ENCODE assay signal across 13 mouse cellular contexts in genomic region chr9:117859580-117860045, GRCm38 (mm10).
DNase-seq lines count a peak whose midpoint lies in the region; ATAC-seq and TF ChIP-seq lines count a peak whose summit lies in the region.
"Had no signal": no experiment of that assay in that cellular context is flagged by ENCODE, and none has a peak within 500 bp of the region (broad histone marks: within the 10 kb centered on the region; RNA-seq: fewer than 3 reads in every experiment).

No protein-coding gene starts in this region.

- no peaks in the 10 kb centered on the region for H3K27me3 ChIP-seq in kidney, postnatal 0 days (ENCODE audit: insufficient read depth, low read length)
- no peaks in the 10 kb centered on the region for H3K27me3 ChIP-seq in forebrain, embryonic 16.5 days (replicated peaks; ENCODE audit: control insufficient read depth, insufficient read depth, low read length)
- H3K27me3 ChIP-seq: CH12.LX; embryonic facial prominence, embryonic 13.5 days; hindbrain, embryonic 13.5 days; midbrain, embryonic 12.5 days had no signal

- H3K9me3 ChIP-seq in kidney, postnatal 0 days (replicated peaks; ENCODE audit: low read length): no peaks in the 10 kb centered on the region
- no peaks in the 10 kb centered on the region for H3K9me3 ChIP-seq in forebrain, embryonic 16.5 days (ENCODE audit: control insufficient read depth, low read length)
- H3K9me3 ChIP-seq: hindbrain, embryonic 13.5 days; midbrain, embryonic 12.5 days had no signal

- H3K4me1 ChIP-seq in kidney, postnatal 0 days (replicated peaks; ENCODE audit: insufficient read depth, low read length): no peaks in the 10 kb centered on the region
- no peaks in the 10 kb centered on the region for H3K4me1 ChIP-seq in lung, adult 2 months (ENCODE audit: control insufficient read depth, insufficient read depth, low read length)
- H3K4me1 ChIP-seq in forebrain, embryonic 16.5 days (replicated peaks; ENCODE audit: control insufficient read depth, insufficient read depth, low read length): no peaks in the 10 kb centered on the region
- H3K4me1 ChIP-seq: embryonic facial prominence, embryonic 13.5 days; midbrain, embryonic 12.5 days had no signal

- H3K4me3 ChIP-seq in kidney, postnatal 0 days (replicated peaks; ENCODE audit: low read depth, low read length): no peak overlapping the region
- no peak overlapping the region for H3K4me3 ChIP-seq in lung, adult 2 months (replicated peaks; ENCODE audit: extremely low read depth, low read depth, low read length)
- no peak overlapping the region for H3K4me3 ChIP-seq in layer of hippocampus, adult 2 months
- no peak overlapping the region for H3K4me3 ChIP-seq in forebrain, embryonic 16.5 days (replicated peaks; ENCODE audit: low read length)
- H3K4me3 ChIP-seq: embryonic facial prominence, embryonic 13.5 days; hindbrain, embryonic 13.5 days; midbrain, embryonic 12.5 days had no signal

- TF ChIP-seq POLR2A in lung, adult 2 months (IDR thresholded peaks at IDR 0.05; ENCODE audit: borderline replicate concordance, extremely low read depth, low read depth, low read length): no peak

- peak; percentile 63 to 89 for DNase-seq in adrenal gland, adult (ENCODE audit: inconsistent age in 2 of 2, low spot score in 1 of 2)
- peak; percentile 42 for DNase-seq in adrenal gland, postnatal 25 days
- peak; percentile 46 for DNase-seq in kidney, postnatal 0 days (ENCODE audit: low spot score)
- peak; percentile 14 for DNase-seq in lung, adult 2 months
- DNase-seq in layer of hippocampus, adult 2 months (ENCODE audit: low spot score in 2 of 2): no peak
- no peak for DNase-seq in urinary bladder, postnatal 10 days (ENCODE audit: low spot score)
- DNase-seq: thymus, postnatal 4 days had no signal

- H3K36me3 ChIP-seq in kidney, postnatal 0 days (ENCODE audit: insufficient read depth, low read length): no peaks in the 10 kb centered on the region
- H3K36me3 ChIP-seq in forebrain, embryonic 16.5 days (ENCODE audit: control insufficient read depth, insufficient read depth): no peaks in the 10 kb centered on the region
- H3K36me3 ChIP-seq: embryonic facial prominence, embryonic 13.5 days; hindbrain, embryonic 13.5 days; midbrain, embryonic 12.5 days had no signal

- ATAC-seq in kidney, postnatal 0 days (replicated peaks; ENCODE audit: low FRiP score, low read depth): no peak
- no peak for ATAC-seq in megakaryocyte-erythroid progenitor cell, adult 5-6 weeks (replicated peaks; ENCODE audit: low FRiP score, low TSS enrichment, poor library complexity, severe bottlenecking)
- ATAC-seq in forebrain, embryonic 16.5 days: no peak

- no peak overlapping the region for H3K4me2 ChIP-seq in kidney, postnatal 0 days (ENCODE audit: low read length)
- no peak overlapping the region for H3K4me2 ChIP-seq in forebrain, embryonic 16.5 days (ENCODE audit: low read length)
- H3K4me2 ChIP-seq: embryonic facial prominence, embryonic 13.5 days; hindbrain, embryonic 13.5 days; midbrain, embryonic 12.5 days had no signal

- H3K9ac ChIP-seq in kidney, postnatal 0 days (ENCODE audit: low read depth, low read length): no peak overlapping the region
- no peak overlapping the region for H3K9ac ChIP-seq in forebrain, embryonic 16.5 days (replicated peaks; ENCODE audit: low read depth, low read length)
- H3K9ac ChIP-seq: embryonic facial prominence, embryonic 13.5 days; hindbrain, embryonic 13.5 days; midbrain, embryonic 12.5 days had no signal

- no peak for TF ChIP-seq CTCF in kidney, postnatal 0 days (IDR thresholded peaks at IDR 0.05; ENCODE audit: low read depth)
- no peak for TF ChIP-seq CTCF in lung, adult 2 months (IDR thresholded peaks at IDR 0.05; ENCODE audit: insufficient read depth, low read length)
- TF ChIP-seq CTCF in layer of hippocampus, adult 2 months (conservative IDR thresholded peaks at IDR 0.05): no peak

- no peak overlapping the region for H3K27ac ChIP-seq in kidney, postnatal 0 days
- no peak overlapping the region for H3K27ac ChIP-seq in layer of hippocampus, adult 2 months
- no peak overlapping the region for H3K27ac ChIP-seq in forebrain, embryonic 16.5 days (ENCODE audit: low read length)
- H3K27ac ChIP-seq: embryonic facial prominence, embryonic 13.5 days; hindbrain, embryonic 13.5 days; midbrain, embryonic 12.5 days had no signal

- 47% methylated on average over 16 of the region's 16 CpGs for WGBS in kidney, postnatal 0 days
- WGBS in lung, adult 2 months: 18% methylated on average over 16 of the region's 16 CpGs
- WGBS in forebrain, embryonic 16.5 days: 75% methylated on average over 16 of the region's 16 CpGs

Comparison
In these comparisons a context has a peak if more than half of its experiments do, and no peak if none do; other contexts are left out.
1. DNase-seq: peak in adrenal gland, adult (2 of 2), adrenal gland, postnatal 25 days (single experiment), kidney, postnatal 0 days (single experiment) and lung, adult 2 months (single experiment); none in layer of hippocampus, adult 2 months (0 of 2) and urinary bladder, postnatal 10 days (single experiment).